Mouse (Mus musculus) myocyte (in vitro differentiated cells): ENCODE results near the gene Fez2. TPM values are rescaled to one million over a fixed set of nuclear protein-coding genes. Genes with fewer than 3 reads are reported as not detected.
A peak's percentile ranks its signal among the peaks of the same experiment; 100 is the strongest.

Experiments used
- H3K27me3 ChIP-seq: one replicate; pipeline ENCODE4 v1.6.1; 2011; ENCODE audit not compliant: control insufficient read depth, insufficient read depth, insufficient read length
- H3K36me3 ChIP-seq: one replicate; pipeline ENCODE4 v1.6.1; 2011; ENCODE audit not compliant: control insufficient read depth, insufficient read depth
- H3K4me2 ChIP-seq: one replicate; pipeline ENCODE4 v1.6.1; 2011; ENCODE audit warnings: low read depth, control low read depth
- H3K4me3 ChIP-seq: one replicate; pipeline ENCODE4 v1.5.1; 2011; ENCODE audit warnings: mild to moderate bottlenecking, control low read depth, moderate library complexity
- H3K79me2 ChIP-seq: one replicate; pipeline ENCODE4 v1.6.1; 2011; ENCODE audit not compliant: control insufficient read depth, insufficient read depth
- H3ac ChIP-seq: one replicate; pipeline ENCODE4 v1.6.1; 2011; ENCODE audit not compliant: control insufficient read depth, insufficient read length
- CEBPB ChIP-seq: IDR thresholded peaks from 2 replicates; pipeline ENCODE4 v1.6.1; 2011; ENCODE audit warnings: mild to moderate bottlenecking, moderate library complexity; ENCODE audit not compliant: poor library complexity, insufficient read depth, severe bottlenecking
- E2F4 ChIP-seq: IDR thresholded peaks from one replicate; pipeline ENCODE4 v1.6.1; 2011; ENCODE audit warnings: mild to moderate bottlenecking, control low read depth, moderate library complexity; ENCODE audit not compliant: insufficient read depth
- MAX ChIP-seq: IDR thresholded peaks from one replicate; pipeline ENCODE4 v1.6.1; 2011; ENCODE audit warnings: low read depth, mild to moderate bottlenecking, control low read depth
- MYOD1 ChIP-seq, 3 experiments: IDR thresholded peaks; one replicate each; pipeline ENCODE4 v1.6.1; 2011; ENCODE audit warnings: control low read depth in 2 of 3, low read depth in 2 of 3, mild to moderate bottlenecking in 2 of 3, moderate library complexity in 1 of 3; ENCODE audit not compliant: insufficient read length in 2 of 3, control insufficient read depth in 1 of 3
- MYOG ChIP-seq, 3 experiments: IDR thresholded peaks; one replicate each; pipeline ENCODE4 v1.6.1; 2011; ENCODE audit warnings: control low read depth in 2 of 3, low read depth in 2 of 3, mild to moderate bottlenecking in 2 of 3; ENCODE audit not compliant: insufficient read length in 2 of 3, control insufficient read depth in 1 of 3, insufficient read depth in 1 of 3
- POLR2A ChIP-seq: IDR thresholded peaks from one replicate; pipeline ENCODE4 v1.6.1; 2011; ENCODE audit warnings: low read depth, mild to moderate bottlenecking, control low read depth, moderate library complexity; ENCODE audit not compliant: insufficient read length
- POLR2AphosphoS2 ChIP-seq: IDR thresholded peaks from one replicate; pipeline ENCODE4 v1.6.1; 2011; ENCODE audit warnings: low read depth, control low read depth; ENCODE audit not compliant: insufficient read length
- REST ChIP-seq: IDR thresholded peaks from one replicate; pipeline ENCODE4 v1.6.1; 2011; ENCODE audit warnings: mild to moderate bottlenecking, control low read depth, moderate library complexity; ENCODE audit not compliant: insufficient read depth, insufficient read length
- SRF ChIP-seq: IDR thresholded peaks from one replicate; pipeline ENCODE4 v1.6.1; 2011; ENCODE audit warnings: low read depth; ENCODE audit not compliant: control insufficient read depth, insufficient read length
- TCF12 ChIP-seq: IDR thresholded peaks from one replicate; pipeline ENCODE4 v1.6.1; 2011; ENCODE audit warnings: mild to moderate bottlenecking, control low read depth; ENCODE audit not compliant: poor library complexity, insufficient read depth, severe bottlenecking
- TCF3 ChIP-seq: IDR thresholded peaks from one replicate; pipeline ENCODE4 v1.6.1; 2011; ENCODE audit warnings: low read depth, control low read depth; ENCODE audit not compliant: insufficient read length
- USF1 ChIP-seq: IDR thresholded peaks from one replicate; pipeline ENCODE4 v1.6.1; 2011; ENCODE audit warnings: low read depth, mild to moderate bottlenecking, control low read depth, moderate library complexity
- polyA plus RNA-seq: library from polyadenylated mRNA; unstranded; fragments of >200 nt; fragmentation: generic; extraction: Trizol; gene quantifications from one replicate; pipeline ENCODE4 v1.2.1, GENCODE M21; 2012; ENCODE audit warnings: missing spikeins

Fez2 gene
- polyA plus RNA-seq: 19.0 TPM

DNA sequence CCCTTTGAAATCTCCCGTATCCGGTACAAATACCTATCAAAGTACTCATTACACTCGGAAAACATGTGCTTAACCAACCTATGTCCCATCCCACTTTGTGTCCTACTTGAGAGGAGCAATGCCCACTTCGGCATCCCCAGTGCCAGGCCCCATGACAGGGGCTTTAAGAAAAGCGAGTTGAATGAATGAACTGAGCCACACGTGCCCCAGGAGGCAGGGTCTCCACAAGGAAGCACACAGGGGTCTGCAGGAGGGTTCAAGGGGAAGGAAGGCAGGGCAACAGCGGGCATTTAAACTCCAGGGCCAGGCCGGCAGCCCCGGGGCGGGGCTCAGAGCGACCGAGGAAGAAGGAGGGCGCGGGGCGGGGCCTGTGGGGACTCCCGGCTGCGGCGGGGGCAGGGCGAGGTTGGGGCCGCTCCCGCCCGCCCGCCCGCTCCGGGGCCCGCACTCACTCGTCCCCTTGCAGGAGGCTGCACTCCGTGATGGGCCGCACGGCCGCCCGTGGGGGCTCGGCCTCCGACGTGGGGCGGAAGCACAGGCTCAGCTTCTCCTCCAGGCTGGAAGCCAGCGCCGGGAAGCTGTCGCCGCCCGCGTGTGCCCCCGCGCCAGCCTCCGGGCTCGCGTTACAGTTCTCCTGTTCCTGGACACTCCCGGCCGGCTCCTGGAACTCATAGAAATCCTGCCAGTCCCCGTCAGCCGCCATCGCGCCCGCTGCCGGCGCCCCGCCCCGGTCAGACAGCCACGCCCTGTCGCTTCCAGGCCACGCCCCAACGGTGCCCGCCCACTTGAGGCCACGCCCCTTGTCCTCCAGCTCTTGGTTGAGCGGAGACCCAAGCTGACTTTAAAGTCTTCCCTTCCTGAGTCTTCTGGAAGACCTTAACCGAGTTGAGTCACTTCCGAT is at the start of gene Fez2:
Gene Fez2, minus strand, starts transcription at position 772 of the 901 bp plus-strand sequence.
- peak within 1 kb of the TSS; percentile 82 for H3K4me2 ChIP-seq
- no peaks in the 10 kb centered on the region for H3K27me3 ChIP-seq
- peak within 1 kb of the TSS; percentile 55 for H3ac ChIP-seq
- peak within 1 kb of the TSS; percentile 42 for H3K4me3 ChIP-seq
- H3K36me3 ChIP-seq: no peaks in the 10 kb centered on the region
- H3K79me2 ChIP-seq: peaks cover 4% of the 10 kb centered on the region
- TF ChIP-seq MAX (no peak), POLR2AphosphoS2 (peak; percentile 34), USF1 (no peak), POLR2A (peak; percentile 55), E2F4 (no peak), REST (no peak)

DNA sequence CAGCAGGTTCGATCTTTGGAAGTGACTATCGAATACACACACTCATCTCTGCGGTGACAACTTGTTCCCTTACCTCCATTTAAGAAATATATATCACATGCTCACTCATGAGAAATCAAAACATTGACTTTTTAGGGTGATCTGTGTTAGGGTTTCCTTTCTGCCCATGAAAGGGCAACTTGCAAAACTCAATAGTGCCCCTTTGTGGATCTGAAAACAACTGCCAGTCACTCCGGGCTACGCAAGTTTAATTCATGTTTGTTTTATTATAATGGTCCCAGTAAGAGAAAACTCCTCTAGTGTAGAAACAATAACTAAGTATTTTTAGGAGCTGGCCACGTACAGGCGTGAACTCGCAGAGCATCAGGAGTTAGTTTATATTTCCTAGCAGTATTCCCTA is 47.5 kb upstream of the Fez2 start:
- TF ChIP-seq MYOD1 (IDR thresholded peaks at IDR 0.05; ENCODE audit: control insufficient read depth in 1 of 3, insufficient read length in 2 of 3, low read depth in 2 of 3) (no peak), USF1 (no peak), TCF3 (no peak), REST (no peak), POLR2A (no peak)

GRCm38 (mm10) chr17:78465071-78465470 is 47.1 kb upstream of the Fez2 start:
- Histone ChIP-seq H3K79me2 (no peaks in the 10 kb centered on the region), H3K27me3 (no peaks in the 10 kb centered on the region), H3ac (no peak overlapping the region), H3K36me3 (no peaks in the 10 kb centered on the region), H3K4me3 (no peak overlapping the region), H3K4me2 (no peak overlapping the region)
- TF ChIP-seq USF1: peak; percentile 49
- no peak for TF ChIP-seq SRF

More for the DNA sequence above, 47.5 kb upstream of the Fez2 start:
- H3K36me3 ChIP-seq: no peaks in the 10 kb centered on the region
- H3K4me3 ChIP-seq: no peak overlapping the region
- H3ac ChIP-seq: no peak overlapping the region
- H3K27me3 ChIP-seq: no peaks in the 10 kb centered on the region
- H3K4me2 ChIP-seq: no peak overlapping the region
- H3K79me2 ChIP-seq: no peaks in the 10 kb centered on the region

GRCm38 (mm10) chr17:78460140-78460539 is 42.2 kb upstream of the Fez2 start:
- Histone ChIP-seq H3ac (no peak overlapping the region), H3K4me3 (no peak overlapping the region), H3K4me2 (no peak overlapping the region), H3K27me3 (no peaks in the 10 kb centered on the region), H3K36me3 (no peaks in the 10 kb centered on the region), H3K79me2 (no peaks in the 10 kb centered on the region)
- TF ChIP-seq E2F4 (no peak), TCF3 (no peak), TCF12 (no peak), POLR2AphosphoS2 (no peak)

GRCm38 (mm10) chr17:78455556-78455955 is 37.6 kb upstream of the Fez2 start:
- no peaks in the 10 kb centered on the region for H3K36me3 ChIP-seq
- no peak overlapping the region for H3K4me2 ChIP-seq
- H3K4me3 ChIP-seq: no peak overlapping the region
- no peak overlapping the region for H3ac ChIP-seq
- no peaks in the 10 kb centered on the region for H3K79me2 ChIP-seq
- TF ChIP-seq E2F4 (no peak), MYOG (IDR thresholded peaks at IDR 0.05; ENCODE audit: control insufficient read depth in 1 of 3, insufficient read depth in 1 of 3, insufficient read length in 2 of 3, low read depth in 2 of 3) (no peak), POLR2A (no peak), POLR2AphosphoS2 (no peak), SRF (no peak), MYOD1 (IDR thresholded peaks at IDR 0.05; ENCODE audit: control insufficient read depth in 1 of 3, insufficient read length in 2 of 3, low read depth in 2 of 3) (no peak), MAX (no peak), TCF3 (no peak), CEBPB (no peak), TCF12 (no peak), USF1 (no peak), REST (no peak)
- H3K27me3 ChIP-seq: no peaks in the 10 kb centered on the region

GRCm38 (mm10) chr17:78455114-78455513 is 37.2 kb upstream of the Fez2 start:
- Histone ChIP-seq H3K4me3 (no peak overlapping the region), H3ac (no peak overlapping the region), H3K4me2 (no peak overlapping the region), H3K36me3 (no peaks in the 10 kb centered on the region), H3K79me2 (no peaks in the 10 kb centered on the region), H3K27me3 (no peaks in the 10 kb centered on the region)
- TF ChIP-seq POLR2AphosphoS2 (no peak), MAX (no peak), POLR2A (no peak), E2F4 (no peak), SRF (no peak), REST (no peak)
